Mouse (Mus musculus) kidney, adult 2 months (tissue): Measurements from ENCODE around the gene Sorcs2.

ENCODE experiments used
- CTCF ChIP-seq: fragments of 200-500 bp; conservative IDR thresholded peaks from 2 replicates; pipeline ENCODE4 v1.5.1; 2011; ENCODE audit warnings: low read depth, mild to moderate bottlenecking, control low read depth, low read length, moderate library complexity, mixed read lengths; ENCODE audit not compliant: insufficient read depth, insufficient read length
- POLR2A ChIP-seq: fragments of 200-500 bp; IDR thresholded peaks from one replicate; pipeline ENCODE4 v1.6.1; 2011; ENCODE audit warnings: low read depth, low read length, control low read depth

GRCm38 (mm10) chr5:36440741-36441140 lies 42.8 kb upstream of the Sorcs2 start:
- no peak for TF ChIP-seq CTCF
- no peak for TF ChIP-seq POLR2A
